Mouse (Mus musculus) spleen, adult 2 months (tissue): ENCODE measurements around the gene Tpcn1.

Experiments
- CTCF ChIP-seq: fragments of 200-500 bp; IDR thresholded peaks from 2 replicates; pipeline ENCODE4 v1.5.1; 2011; ENCODE audit warnings: mild to moderate bottlenecking, inconsistent platforms; ENCODE audit not compliant: insufficient read depth, insufficient read length, insufficient replicate concordance; ENCODE audit errors: extremely low read depth
- POLR2A ChIP-seq: fragments of 200-500 bp; IDR thresholded peaks from 2 replicates; pipeline ENCODE4 v1.6.1; 2011; ENCODE audit warnings: low read depth, low read length, inconsistent platforms

DNA sequence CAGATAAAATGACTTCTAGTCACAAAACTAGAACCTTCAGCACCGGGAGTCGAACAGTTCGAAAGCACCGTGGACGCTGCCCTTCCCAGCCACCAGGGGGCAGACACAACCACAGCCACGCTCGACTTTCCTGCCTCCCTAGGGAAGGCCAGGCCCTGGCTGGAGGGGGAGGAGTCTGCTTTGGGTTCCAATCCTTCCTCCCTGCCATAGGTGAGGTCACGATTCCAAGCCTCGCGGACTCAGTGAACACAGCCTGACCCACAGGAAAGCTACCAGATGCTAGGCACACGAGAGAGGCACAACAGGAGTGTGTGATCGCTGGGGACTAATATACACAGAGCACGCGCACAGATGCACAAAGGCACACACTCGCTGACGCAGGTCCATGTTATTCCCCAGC, 83.1 kb downstream of the Tpcn1 start:
- no peak for TF ChIP-seq POLR2A
- TF ChIP-seq CTCF: peak; percentile 95
